Mouse (Mus musculus): Measurements from ENCODE around the gene Mbnl3. TPM values are rescaled to one million over a fixed set of nuclear protein-coding genes. Genes with fewer than 3 reads are reported as not detected.

Gene Mbnl3
- polyA plus RNA-seq, 1 experiment = 0.18 TPM

Other genes with a start within 250 kb of the Mbnl3 start
- 21.3 and 23.3 TPM in 2 replicates for gene Rap2c, start 188.5 kb downstream of the Mbnl3 start, polyA plus RNA-seq (2012; rRNA removed)

Measured in frontal cortex, adult 2 months (tissue).